Mouse (Mus musculus): ENCODE measurements at regions not wholly inside any gene's neighbourhood (a gene's known extent, or its start where the extent isn't known, plus 50 kb on each side); places are given as distances from the start of the nearest gene placed in this dataset.
A peak's percentile ranks its signal among the peaks of the same experiment; 100 is the strongest.

GRCm38 (mm10) chr9:62614950-62615349, 62.7 kb upstream of the Itga11 start:
- whole genome bisulfite sequencing = 77% methylated on average over 4 of the region's 4 CpGs
- H3K27ac ChIP-seq (replicated peaks; ENCODE audit: low read depth, low read length) = no peak overlapping the region
- ATAC-seq (replicated peaks; ENCODE audit: insufficient number of reproducible peaks, low FRiP score, low TSS enrichment, low read depth) = no peak
- H3K4me3 ChIP-seq (ENCODE audit: low read depth, low read length) = no peak overlapping the region
- DNase-seq (ENCODE audit: low spot score) = no peak
- no peak overlapping the region for H3K4me2 ChIP-seq (ENCODE audit: low read depth, low read length)
- no peaks in the 10 kb centered on the region for H3K9me3 ChIP-seq (replicated peaks; ENCODE audit: control insufficient read depth, low read length)
- no peaks in the 10 kb centered on the region for H3K27me3 ChIP-seq (ENCODE audit: control insufficient read depth, insufficient read depth, low read length)
- no peaks in the 10 kb centered on the region for H3K4me1 ChIP-seq (ENCODE audit: control insufficient read depth, insufficient read depth, low read length)
- H3K36me3 ChIP-seq (replicated peaks; ENCODE audit: control insufficient read depth, insufficient read depth, low read depth, low read length) = no peaks in the 10 kb centered on the region
- no peak overlapping the region for H3K9ac ChIP-seq (replicated peaks; ENCODE audit: low read length)

- Histone ChIP-seq H3K27ac (replicated peaks; ENCODE audit: low read depth, low read length) (no peak overlapping the region), H3K36me3 (replicated peaks; ENCODE audit: control insufficient read depth, insufficient read depth, low read depth, low read length) (no peaks in the 10 kb centered on the region), H3K4me2 (ENCODE audit: low read depth, low read length) (no peak overlapping the region), H3K9ac (replicated peaks; ENCODE audit: low read length) (no peak overlapping the region), H3K4me1 (ENCODE audit: control insufficient read depth, insufficient read depth, low read length) (no peaks in the 10 kb centered on the region), H3K4me3 (ENCODE audit: low read depth, low read length) (no peak overlapping the region), H3K27me3 (ENCODE audit: control insufficient read depth, insufficient read depth, low read length) (no peaks in the 10 kb centered on the region), H3K9me3 (replicated peaks; ENCODE audit: control insufficient read depth, low read length) (no peaks in the 10 kb centered on the region)
- 50% methylated on average over 1 of the region's 1 CpGs for WGBS
- DNase-seq (ENCODE audit: low spot score) (peak; percentile 16), ATAC-seq (replicated peaks; ENCODE audit: insufficient number of reproducible peaks, low FRiP score, low TSS enrichment, low read depth) (no peak)
Observed at GRCm38 (mm10) chr9:62615799-62616198, 61.8 kb upstream of the Itga11 start.

- no peak overlapping the region for H3K4me3 ChIP-seq (ENCODE audit: low read depth, low read length)
- DNase-seq (ENCODE audit: low spot score) (no peak), ATAC-seq (replicated peaks; ENCODE audit: insufficient number of reproducible peaks, low FRiP score, low TSS enrichment, low read depth) (no peak)
- H3K4me2 ChIP-seq (ENCODE audit: low read depth, low read length) = no peak overlapping the region
- 75% methylated on average over 1 of the region's 1 CpGs for WGBS
- no peaks in the 10 kb centered on the region for H3K36me3 ChIP-seq (replicated peaks; ENCODE audit: control insufficient read depth, insufficient read depth, low read depth, low read length)
- no peaks in the 10 kb centered on the region for H3K9me3 ChIP-seq (replicated peaks; ENCODE audit: control insufficient read depth, low read length)
- H3K27ac ChIP-seq (replicated peaks; ENCODE audit: low read depth, low read length) = no peak overlapping the region
- no peak overlapping the region for H3K9ac ChIP-seq (replicated peaks; ENCODE audit: low read length)
- H3K27me3 ChIP-seq (ENCODE audit: control insufficient read depth, insufficient read depth, low read length) = no peaks in the 10 kb centered on the region
- no peaks in the 10 kb centered on the region for H3K4me1 ChIP-seq (ENCODE audit: control insufficient read depth, insufficient read depth, low read length)
Observed at GRCm38 (mm10) chr9:62618994-62619393, 58.6 kb upstream of the Itga11 start.

GRCm38 (mm10) chr9:62620901-62621445, 56.7 kb upstream of the Itga11 start:
- ATAC-seq (replicated peaks; ENCODE audit: insufficient number of reproducible peaks, low FRiP score, low TSS enrichment, low read depth) = no peak
- H3K4me1 ChIP-seq (ENCODE audit: control insufficient read depth, insufficient read depth, low read length) = no peaks in the 10 kb centered on the region
- WGBS = 62% methylated on average over 9 of the region's 9 CpGs

GRCm38 (mm10) chr9:62622106-62622505, 55.5 kb upstream of the Itga11 start:
- H3K4me2 ChIP-seq (ENCODE audit: low read depth, low read length) = no peak overlapping the region
- H3K4me3 ChIP-seq (ENCODE audit: low read depth, low read length) = no peak overlapping the region
- ATAC-seq (replicated peaks; ENCODE audit: insufficient number of reproducible peaks, low FRiP score, low TSS enrichment, low read depth) (no peak), DNase-seq (ENCODE audit: low spot score) (no peak)
- H3K27me3 ChIP-seq (ENCODE audit: control insufficient read depth, insufficient read depth, low read length) = no peaks in the 10 kb centered on the region
- H3K9ac ChIP-seq (replicated peaks; ENCODE audit: low read length) = no peak overlapping the region
- no peaks in the 10 kb centered on the region for H3K4me1 ChIP-seq (ENCODE audit: control insufficient read depth, insufficient read depth, low read length)
- no peaks in the 10 kb centered on the region for H3K9me3 ChIP-seq (replicated peaks; ENCODE audit: control insufficient read depth, low read length)
- H3K27ac ChIP-seq (replicated peaks; ENCODE audit: low read depth, low read length) = no peak overlapping the region
- 59% methylated on average over 10 of the region's 10 CpGs for WGBS
- no peaks in the 10 kb centered on the region for H3K36me3 ChIP-seq (replicated peaks; ENCODE audit: control insufficient read depth, insufficient read depth, low read depth, low read length)

More at GRCm38 (mm10) chr9:62620901-62621445, 56.7 kb upstream of the Itga11 start:
- H3K4me3 ChIP-seq (ENCODE audit: low read depth, low read length) = no peak overlapping the region
- H3K9ac ChIP-seq (replicated peaks; ENCODE audit: low read length) = no peak overlapping the region
- no peaks in the 10 kb centered on the region for H3K36me3 ChIP-seq (replicated peaks; ENCODE audit: control insufficient read depth, insufficient read depth, low read depth, low read length)
- no peak overlapping the region for H3K4me2 ChIP-seq (ENCODE audit: low read depth, low read length)
- H3K27ac ChIP-seq (replicated peaks; ENCODE audit: low read depth, low read length) = no peak overlapping the region
- H3K9me3 ChIP-seq (replicated peaks; ENCODE audit: control insufficient read depth, low read length) = no peaks in the 10 kb centered on the region
- no peak for DNase-seq (ENCODE audit: low spot score)
- H3K27me3 ChIP-seq (ENCODE audit: control insufficient read depth, insufficient read depth, low read length) = no peaks in the 10 kb centered on the region

- Histone ChIP-seq H3K36me3 (replicated peaks; ENCODE audit: control insufficient read depth, insufficient read depth, low read depth, low read length) (no peaks in the 10 kb centered on the region), H3K9me3 (replicated peaks; ENCODE audit: control insufficient read depth, low read length) (no peaks in the 10 kb centered on the region), H3K27ac (replicated peaks; ENCODE audit: low read depth, low read length) (no peak overlapping the region), H3K4me2 (ENCODE audit: low read depth, low read length) (no peak overlapping the region), H3K9ac (replicated peaks; ENCODE audit: low read length) (no peak overlapping the region), H3K27me3 (ENCODE audit: control insufficient read depth, insufficient read depth, low read length) (no peaks in the 10 kb centered on the region), H3K4me1 (ENCODE audit: control insufficient read depth, insufficient read depth, low read length) (no peaks in the 10 kb centered on the region), H3K4me3 (ENCODE audit: low read depth, low read length) (no peak overlapping the region)
- WGBS = 78% methylated on average over 8 of the region's 8 CpGs
- no peak for ATAC-seq (replicated peaks; ENCODE audit: insufficient number of reproducible peaks, low FRiP score, low TSS enrichment, low read depth)
- no peak for DNase-seq (ENCODE audit: low spot score)
Observed at GRCm38 (mm10) chr9:62624562-62625044, 53.0 kb upstream of the Itga11 start.

GRCm38 (mm10) chr9:62627071-62628000, 50.3 kb upstream of the Itga11 start:
- H3K4me1 ChIP-seq (ENCODE audit: control insufficient read depth, insufficient read depth, low read length) = no peaks in the 10 kb centered on the region
- 58% methylated on average over 6 of the region's 6 CpGs for WGBS
- no peak overlapping the region for H3K27ac ChIP-seq (replicated peaks; ENCODE audit: low read depth, low read length)
- no peak overlapping the region for H3K4me2 ChIP-seq (ENCODE audit: low read depth, low read length)
- no peaks in the 10 kb centered on the region for H3K9me3 ChIP-seq (replicated peaks; ENCODE audit: control insufficient read depth, low read length)
- no peaks in the 10 kb centered on the region for H3K27me3 ChIP-seq (ENCODE audit: control insufficient read depth, insufficient read depth, low read length)
- no peaks in the 10 kb centered on the region for H3K36me3 ChIP-seq (replicated peaks; ENCODE audit: control insufficient read depth, insufficient read depth, low read depth, low read length)
- no peak for ATAC-seq (replicated peaks; ENCODE audit: insufficient number of reproducible peaks, low FRiP score, low TSS enrichment, low read depth)
- H3K9ac ChIP-seq (replicated peaks; ENCODE audit: low read length) = no peak overlapping the region
- no peak overlapping the region for H3K4me3 ChIP-seq (ENCODE audit: low read depth, low read length)
- no peak for DNase-seq (ENCODE audit: low spot score)
